Mouse (Mus musculus): ENCODE data around the gene Gpr55. TPM values are rescaled to one million over a fixed set of nuclear protein-coding genes. Genes with fewer than 3 reads are reported as not detected.

Gpr55 gene
- total RNA-seq, 2 experiments from 2014 or later = not detected

DNA sequence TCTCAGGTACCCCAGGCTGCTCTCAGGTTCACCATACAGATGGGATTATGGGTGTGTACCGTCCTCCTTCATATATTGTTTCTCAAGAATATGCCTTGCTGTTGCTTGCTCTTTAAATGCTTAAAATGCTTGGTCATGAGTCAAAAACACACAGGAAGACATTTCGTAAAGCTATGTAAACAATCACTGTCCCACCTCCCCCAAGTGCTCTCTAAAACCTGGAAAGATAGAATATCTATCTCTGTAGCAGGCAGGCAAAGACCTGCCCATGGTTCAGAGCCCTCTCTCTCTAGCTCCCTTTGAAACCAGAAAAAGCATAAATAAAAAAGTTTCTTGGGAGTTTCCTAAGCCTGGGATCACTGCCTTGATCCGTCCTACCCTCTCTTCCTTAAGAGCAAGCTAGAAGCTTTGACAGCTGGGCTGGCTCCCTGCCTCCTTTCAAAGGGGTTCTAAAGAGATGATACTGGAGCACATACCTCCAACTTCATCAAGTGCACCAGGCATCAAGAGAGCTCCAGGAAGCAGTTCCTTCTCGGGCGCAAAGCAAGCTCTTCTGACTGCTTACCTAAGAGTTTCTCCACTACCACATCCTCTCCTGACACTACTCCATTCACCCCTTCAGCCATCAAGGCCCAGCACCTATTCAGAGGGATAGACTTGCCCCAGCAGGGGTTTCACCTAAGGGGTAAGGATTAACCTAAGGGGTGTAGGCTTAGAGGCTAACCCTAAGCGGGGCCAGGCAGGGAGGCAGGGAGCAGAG is 1.5 kb downstream of the Gpr55 start:
- ATAC-seq (replicated peaks; ENCODE audit: low FRiP score, poor library complexity, severe bottlenecking) = no peak

DNA sequence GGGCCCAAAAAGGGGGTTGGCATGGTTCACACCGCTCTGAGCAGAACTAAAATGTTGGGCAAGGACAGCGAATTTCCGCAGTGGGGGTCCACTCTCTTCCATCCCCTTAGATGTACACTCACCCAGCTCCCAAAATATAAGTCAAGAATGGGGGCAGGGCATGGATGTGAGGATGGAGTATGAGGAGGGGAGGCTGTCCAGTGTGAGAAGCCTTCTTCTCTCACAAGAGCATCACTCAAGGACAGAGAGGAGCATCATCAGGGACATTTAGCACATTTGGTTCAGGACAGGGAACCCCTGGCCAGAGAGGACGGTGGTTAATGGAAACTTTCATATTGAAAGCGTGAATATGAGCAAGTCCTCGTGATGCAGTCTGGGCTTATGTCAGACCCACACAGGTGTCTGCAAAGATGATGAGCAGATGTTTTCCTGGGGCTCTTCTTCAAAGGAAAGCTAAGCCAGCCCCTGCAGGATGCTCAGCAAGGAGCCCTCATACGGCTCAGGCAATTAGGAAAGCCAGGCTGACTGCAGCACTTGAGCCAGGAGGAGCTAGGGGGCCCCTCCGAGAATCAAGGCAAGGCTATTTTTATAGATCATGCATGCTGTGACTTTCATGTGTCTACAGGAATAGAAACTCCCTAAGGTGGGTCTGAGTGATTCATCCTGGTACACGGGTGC is 2.7 kb downstream of the Gpr55 start:
- ATAC-seq (replicated peaks; ENCODE audit: low FRiP score, poor library complexity, severe bottlenecking) = no peak

DNA sequence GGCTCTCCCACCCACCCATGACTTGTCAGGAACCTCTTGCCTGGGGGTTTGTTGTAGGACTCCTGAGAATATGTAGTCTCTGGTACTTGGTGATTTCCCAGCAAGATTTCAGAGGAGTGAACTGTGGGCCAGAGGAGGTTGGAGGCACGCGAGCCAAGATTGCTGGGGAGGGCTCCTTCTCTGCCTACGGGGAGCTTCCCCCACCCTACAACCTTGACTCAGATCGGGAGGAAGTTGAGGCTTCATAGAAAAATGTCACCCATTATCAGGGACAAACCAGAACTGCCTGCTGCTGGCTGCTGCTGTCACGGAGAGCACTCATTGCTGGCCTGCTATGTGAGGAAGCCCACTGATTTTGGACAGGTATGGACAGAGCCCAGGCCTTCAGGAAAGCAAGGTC is 3.5 kb downstream of the Gpr55 start:
- no peak for ATAC-seq (replicated peaks; ENCODE audit: low FRiP score, poor library complexity, severe bottlenecking)

- ATAC-seq (replicated peaks; ENCODE audit: low FRiP score, poor library complexity, severe bottlenecking) = no peak
These were observed 5.7 kb downstream of the Gpr55 start for GRCm38 (mm10) chr1:85955150-85955549.

DNA sequence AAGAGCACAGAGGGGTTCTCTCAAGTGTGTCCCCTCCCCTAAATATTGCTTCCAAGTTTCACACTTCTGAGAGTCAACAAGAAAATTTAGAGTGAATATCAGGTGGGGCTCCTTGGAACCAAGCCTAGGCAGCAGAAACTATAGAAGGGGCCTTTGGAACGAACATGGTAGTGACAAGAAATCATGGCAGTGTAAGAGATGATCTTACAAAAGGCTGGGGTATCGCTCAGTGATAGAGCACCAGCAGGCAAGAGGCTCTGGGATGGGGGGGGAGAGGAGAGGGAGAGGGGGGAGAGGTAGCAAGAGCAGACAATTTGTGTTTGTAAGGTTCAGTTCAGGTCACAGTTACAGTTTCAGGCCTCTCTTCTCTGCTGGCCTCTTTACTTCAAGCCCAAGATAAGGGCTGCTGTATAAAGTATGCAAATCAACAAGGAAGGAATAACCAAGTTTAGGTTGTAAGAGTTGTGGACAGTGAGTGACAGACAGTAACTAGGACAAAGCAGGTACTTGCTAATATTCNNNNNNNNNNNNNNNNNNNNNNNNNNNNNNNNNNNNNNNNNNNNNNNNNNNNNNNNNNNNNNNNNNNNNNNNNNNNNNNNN is 11.6 kb downstream of the Gpr55 start:
- ATAC-seq (replicated peaks; ENCODE audit: low FRiP score, poor library complexity, severe bottlenecking) = no peak

GRCm38 (mm10) chr1:85942318-85942717 is 18.5 kb downstream of the Gpr55 start:
- no peak for ATAC-seq (replicated peaks; ENCODE audit: low FRiP score, poor library complexity, severe bottlenecking)

- ATAC-seq (replicated peaks; ENCODE audit: low FRiP score, poor library complexity, severe bottlenecking) = no peak
These were observed 23.5 kb downstream of the Gpr55 start for GRCm38 (mm10) chr1:85937323-85937722.

- ATAC-seq (replicated peaks; ENCODE audit: low FRiP score, poor library complexity, severe bottlenecking) = no peak
These were observed 24.5 kb downstream of the Gpr55 start for GRCm38 (mm10) chr1:85936265-85936664.

- ATAC-seq (replicated peaks; ENCODE audit: low FRiP score, poor library complexity, severe bottlenecking) = 0 out of 2 replicates have a peak, but pooled peaks have one; percentile 34
These were observed 25.5 kb downstream of the Gpr55 start for GRCm38 (mm10) chr1:85935148-85935852.

DNA sequence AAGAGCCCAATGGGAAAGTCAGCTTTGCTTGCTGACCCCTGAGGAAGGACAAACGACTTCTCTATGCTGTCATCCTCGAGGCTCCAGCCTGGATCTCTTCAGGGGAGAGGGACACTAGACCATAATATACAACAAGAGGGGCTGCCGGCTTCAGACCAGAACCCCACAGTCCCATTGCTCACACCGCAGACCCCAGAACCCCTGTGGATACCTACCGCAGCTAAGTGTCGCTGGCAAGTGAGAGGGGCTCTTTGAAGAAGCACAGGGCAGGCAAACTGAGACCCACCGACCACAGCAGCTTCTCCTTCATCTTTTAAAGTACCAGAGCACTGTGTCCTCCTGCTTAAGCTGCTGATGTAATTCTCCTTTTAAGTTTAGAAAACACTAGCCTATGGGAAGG is 26.2 kb downstream of the Gpr55 start:
- ATAC-seq (replicated peaks; ENCODE audit: low FRiP score, poor library complexity, severe bottlenecking) = no peak

DNA sequence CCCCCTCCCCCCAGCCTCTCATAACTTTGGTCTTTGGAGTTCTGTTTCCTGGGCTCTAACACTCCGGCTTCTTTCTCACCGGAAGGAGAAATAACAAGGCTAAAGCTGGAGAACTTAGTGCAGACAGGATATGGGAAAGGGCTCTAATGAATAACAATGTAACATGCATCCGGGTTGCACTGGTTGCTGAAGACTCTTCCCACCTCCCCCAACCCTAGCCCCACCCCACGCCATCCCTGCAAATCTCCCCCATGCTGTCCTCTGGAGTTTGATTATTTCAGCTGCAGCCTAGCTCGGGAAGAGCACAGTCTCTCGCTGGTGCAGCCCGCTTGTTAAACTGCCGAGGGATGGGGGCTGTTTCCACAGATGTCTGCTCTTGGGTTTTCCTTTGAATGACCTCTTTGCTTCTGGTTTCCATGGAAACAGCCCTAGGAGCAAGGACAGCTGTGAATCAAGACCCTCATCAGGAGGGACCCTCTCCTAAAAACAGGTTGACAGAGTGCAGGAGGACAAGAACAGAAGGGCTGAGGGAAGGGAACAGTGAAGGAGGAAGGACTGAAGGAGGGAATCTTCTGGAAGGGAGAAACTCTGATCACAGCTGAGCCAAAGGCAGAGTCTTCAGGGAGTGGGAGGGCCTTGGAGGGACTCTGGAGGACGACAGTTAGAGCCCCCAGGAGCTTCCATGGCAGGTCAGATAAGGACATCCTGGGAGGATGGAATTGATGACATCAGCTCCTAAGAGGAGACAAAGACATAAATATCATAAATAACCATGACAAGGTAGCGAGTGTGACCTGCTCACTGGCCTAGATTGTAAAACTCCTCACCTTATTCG is 27.0 kb downstream of the Gpr55 start:
- no peak for ATAC-seq (replicated peaks; ENCODE audit: low FRiP score, poor library complexity, severe bottlenecking)

GRCm38 (mm10) chr1:85933226-85933625 is 27.6 kb downstream of the Gpr55 start:
- no peak for ATAC-seq (replicated peaks; ENCODE audit: low FRiP score, poor library complexity, severe bottlenecking)

DNA sequence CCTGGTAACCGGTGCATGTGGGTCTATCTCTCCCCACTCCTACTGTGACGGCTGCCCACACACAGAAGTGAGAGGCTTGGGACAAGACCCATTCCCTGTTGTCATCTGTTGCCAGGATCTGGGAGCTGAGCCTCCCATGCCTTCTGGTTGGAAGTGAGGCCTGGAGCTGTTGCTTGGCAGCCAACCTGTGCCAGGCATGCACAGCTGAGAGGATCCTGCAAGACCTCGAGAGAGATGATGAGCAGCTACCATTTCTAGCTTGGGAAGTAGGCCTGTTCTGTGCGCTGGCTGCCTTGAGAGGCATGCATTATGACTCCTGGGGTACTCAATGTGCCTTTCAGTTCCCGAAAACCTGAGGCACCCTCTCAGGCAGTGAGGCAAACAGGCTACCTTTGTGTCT is 29.6 kb downstream of the Gpr55 start:
- ATAC-seq (replicated peaks; ENCODE audit: low FRiP score, poor library complexity, severe bottlenecking) = no peak

GRCm38 (mm10) chr1:85929406-85929805 is 31.4 kb downstream of the Gpr55 start:
- ATAC-seq (replicated peaks; ENCODE audit: low FRiP score, poor library complexity, severe bottlenecking) = no peak

DNA sequence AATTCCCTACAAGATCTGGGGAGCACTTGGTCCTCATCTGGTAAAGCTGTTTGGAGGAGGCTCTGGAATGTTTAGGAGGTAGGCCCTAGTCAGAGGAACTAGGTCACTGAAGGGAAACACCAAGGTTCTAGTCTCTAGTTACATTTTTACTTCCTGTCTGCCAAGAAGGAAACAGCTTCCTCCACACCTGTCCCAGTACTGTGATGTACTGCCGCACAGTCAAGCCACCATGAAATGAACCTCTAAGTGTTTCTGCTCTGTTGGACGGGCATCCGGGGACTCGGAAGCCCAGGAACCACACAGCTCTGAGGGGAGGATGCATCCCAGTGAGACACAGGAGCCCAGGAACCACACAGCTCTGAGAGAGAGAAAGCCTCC is 32.1 kb downstream of the Gpr55 start:
- ATAC-seq (replicated peaks; ENCODE audit: low FRiP score, poor library complexity, severe bottlenecking) = no peak

- no peak for ATAC-seq (replicated peaks; ENCODE audit: low FRiP score, poor library complexity, severe bottlenecking)
These were observed 32.6 kb downstream of the Gpr55 start, which contains the start of gene 4933407L21Rik for GRCm38 (mm10) chr1:85928057-85928687. TSS of gene 4933407L21Rik (plus strand) at chr1:85928483.

- ATAC-seq (replicated peaks; ENCODE audit: low FRiP score, poor library complexity, severe bottlenecking) = no peak
These were observed 35.6 kb downstream of the Gpr55 start for GRCm38 (mm10) chr1:85925183-85925582.

DNA sequence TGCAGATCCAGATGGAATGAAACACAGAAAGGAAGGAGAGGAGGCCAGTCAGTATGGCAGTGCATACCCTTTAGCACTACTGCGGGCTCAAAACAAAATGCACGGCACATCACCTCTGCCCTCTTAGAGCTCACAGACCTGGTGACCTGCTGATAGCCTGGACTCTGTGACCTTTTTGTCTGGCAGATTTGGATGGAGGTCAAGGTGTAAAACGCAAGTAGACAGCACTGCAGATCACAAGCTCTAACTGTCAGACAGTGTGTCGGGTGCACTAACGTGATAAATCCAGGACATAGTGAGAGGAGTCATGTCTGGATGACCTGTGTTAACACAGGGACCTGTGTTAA is 38.0 kb downstream of the Gpr55 start:
- no peak for ATAC-seq (replicated peaks; ENCODE audit: low FRiP score, poor library complexity, severe bottlenecking)

DNA sequence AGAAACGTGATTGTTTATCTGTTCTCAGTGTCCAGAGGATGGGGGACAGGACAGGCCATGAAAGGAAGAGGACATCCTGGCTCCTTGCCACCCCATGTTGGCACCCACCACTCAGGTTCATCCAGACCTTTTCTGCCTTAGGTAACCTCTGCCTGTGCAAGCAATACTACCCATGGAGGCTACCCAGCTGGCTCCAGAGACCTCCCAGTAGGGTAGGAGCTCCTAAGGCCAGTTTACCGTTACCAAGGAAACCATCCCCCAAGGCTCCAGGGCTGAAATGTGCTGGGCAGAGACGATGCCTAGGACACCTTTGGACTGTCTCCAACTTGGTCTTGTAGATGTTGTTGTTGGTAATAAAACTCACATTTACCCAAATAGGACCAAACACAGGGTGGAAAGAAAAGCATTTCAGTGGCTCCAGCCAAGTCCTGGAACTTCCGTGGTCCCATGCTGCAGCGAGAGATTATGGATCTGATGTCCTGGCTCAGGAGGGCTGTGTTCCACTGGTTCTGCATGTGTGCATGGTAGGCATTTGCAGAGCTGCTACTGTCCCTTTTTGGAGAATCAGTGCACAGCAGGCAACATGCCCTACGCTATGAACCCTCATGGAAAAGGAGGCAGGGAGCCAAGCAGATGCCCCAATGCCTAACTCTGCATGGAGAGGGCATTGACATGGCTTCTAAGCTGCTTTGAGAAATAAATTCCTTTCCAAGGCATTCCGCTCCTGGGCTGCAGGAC is 38.5 kb downstream of the Gpr55 start:
- ATAC-seq (replicated peaks; ENCODE audit: low FRiP score, poor library complexity, severe bottlenecking) = no peak
